Mouse (Mus musculus): ENCODE results near the gene Ldb3. TPM values are rescaled to one million over a fixed set of nuclear protein-coding genes. Genes with fewer than 3 reads are reported as not detected.

The Ldb3 gene
- 1 to 10 TPM; 2.7 to 2.8 TPM for total RNA-seq (2021)
- long read RNA-seq, experiment 1, partial matches to known transcripts = 3 of 4 reads
- long read RNA-seq, experiment 1, other reads (novel, unspliced or antisense) = 1 of 4 reads
- long read RNA-seq, experiment 2, partial matches to known transcripts = 0 of 1 reads
- long read RNA-seq, experiment 2, other reads (novel, unspliced or antisense) = 1 of 1 reads

- no peak for DNase-seq (ENCODE audit: low spot score in 2 of 2)
Measured at GRCm38 (mm10) chr14:34588498-34588897, at the start of gene Ldb3. Gene Ldb3, minus strand, starts transcription at chr14:34588682.

- no peak for DNase-seq (ENCODE audit: low spot score in 2 of 2)
Measured at GRCm38 (mm10) chr14:34635721-34636120, 47.2 kb upstream of the Ldb3 start.

DNA sequence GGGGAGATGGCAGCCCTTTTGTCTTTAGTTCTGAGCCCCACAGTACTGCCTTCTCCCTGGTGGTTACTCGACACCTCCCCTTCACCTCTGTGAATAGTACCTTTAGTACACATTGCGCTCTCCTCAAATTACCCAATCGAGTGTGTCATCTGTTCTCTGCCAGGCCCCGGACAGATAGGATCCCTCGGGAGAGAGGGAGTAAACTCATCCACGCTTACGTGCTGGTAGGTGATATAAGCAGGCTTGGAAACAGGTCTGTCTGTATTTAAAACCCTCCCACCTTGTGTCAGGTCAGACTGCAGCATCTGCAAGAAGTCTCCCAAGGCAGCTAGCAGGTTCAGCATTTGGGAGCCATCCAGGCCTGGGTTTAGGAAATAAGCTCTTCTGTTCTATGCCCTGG lies 46.7 kb upstream of the Ldb3 start:
- DNase-seq (ENCODE audit: low spot score in 2 of 2) = no peak

DNA sequence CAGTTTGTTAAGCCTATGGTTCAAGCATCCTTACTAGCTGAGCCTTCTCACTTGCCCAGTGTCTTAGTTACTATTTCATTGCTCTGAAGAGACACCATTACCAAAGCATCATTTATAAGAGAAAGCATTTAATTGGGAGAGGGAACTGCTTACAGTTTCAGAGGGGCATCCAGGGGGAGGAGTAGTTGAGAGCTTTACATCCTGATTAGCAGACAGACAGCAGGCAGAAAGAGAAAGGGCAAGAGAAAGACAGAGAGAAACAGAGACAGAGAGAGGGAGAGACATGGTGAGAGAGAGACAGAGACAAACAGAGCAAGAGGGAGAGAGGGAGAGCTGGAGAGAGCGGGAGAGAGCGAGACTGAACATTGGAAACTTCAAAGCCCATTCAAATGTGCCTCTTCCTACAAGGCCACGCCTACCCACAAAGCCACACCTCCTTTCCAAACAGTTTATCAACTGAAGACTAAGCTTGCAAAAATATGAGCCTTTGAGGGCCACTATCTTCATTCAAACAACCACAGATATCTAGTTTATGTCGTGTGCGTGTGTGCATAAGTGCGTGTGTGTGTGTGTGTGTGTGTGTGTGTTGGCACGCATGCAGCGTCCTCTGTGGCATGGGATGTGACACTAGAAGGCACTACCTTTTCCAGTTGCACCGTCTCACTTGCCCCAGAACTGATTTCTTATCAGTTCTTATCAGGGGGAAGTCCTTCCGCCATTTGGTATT lies 44.4 kb upstream of the Ldb3 start:
- no peak for DNase-seq (ENCODE audit: low spot score in 2 of 2)

- DNase-seq (ENCODE audit: low spot score in 2 of 2) = no peak
Measured at GRCm38 (mm10) chr14:34626824-34627223, 38.3 kb upstream of the Ldb3 start.

- DNase-seq (ENCODE audit: low spot score in 2 of 2) = no peak
Measured at GRCm38 (mm10) chr14:34623531-34624210, 35.2 kb upstream of the Ldb3 start.

DNA sequence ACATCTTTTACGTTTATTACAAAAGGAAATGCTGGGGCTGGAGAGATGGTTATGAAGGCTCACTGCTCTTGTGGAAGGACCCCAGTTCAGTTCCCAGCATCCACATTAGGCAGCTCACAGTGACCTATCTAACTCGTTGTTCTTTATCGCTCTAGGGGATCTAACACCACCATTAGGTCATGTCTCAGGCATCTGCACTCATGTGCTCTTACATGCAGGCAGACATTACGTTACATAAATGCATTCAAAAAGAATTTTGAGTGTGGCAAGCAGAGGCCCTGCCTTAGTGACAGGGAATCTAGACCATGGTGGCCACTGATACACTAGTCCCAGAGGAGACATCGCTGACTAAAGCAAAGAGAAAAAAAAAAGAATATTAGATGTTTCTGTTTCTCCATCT lies 34.6 kb upstream of the Ldb3 start:
- DNase-seq (ENCODE audit: low spot score in 2 of 2) = no peak

GRCm38 (mm10) chr14:34620611-34621376 lies 32.3 kb upstream of the Ldb3 start:
- DNase-seq (ENCODE audit: low spot score in 2 of 2) = peak in 1 of 2 experiments; percentile 23

- DNase-seq (ENCODE audit: low spot score in 2 of 2) = no peak
Measured at GRCm38 (mm10) chr14:34618808-34619207, 30.3 kb upstream of the Ldb3 start.

GRCm38 (mm10) chr14:34616821-34617220 lies 28.3 kb upstream of the Ldb3 start:
- DNase-seq (ENCODE audit: low spot score in 2 of 2) = peak; percentile 74 to 87

- no peak for DNase-seq (ENCODE audit: low spot score in 2 of 2)
Measured at GRCm38 (mm10) chr14:34615625-34616024, 27.1 kb upstream of the Ldb3 start.

DNA sequence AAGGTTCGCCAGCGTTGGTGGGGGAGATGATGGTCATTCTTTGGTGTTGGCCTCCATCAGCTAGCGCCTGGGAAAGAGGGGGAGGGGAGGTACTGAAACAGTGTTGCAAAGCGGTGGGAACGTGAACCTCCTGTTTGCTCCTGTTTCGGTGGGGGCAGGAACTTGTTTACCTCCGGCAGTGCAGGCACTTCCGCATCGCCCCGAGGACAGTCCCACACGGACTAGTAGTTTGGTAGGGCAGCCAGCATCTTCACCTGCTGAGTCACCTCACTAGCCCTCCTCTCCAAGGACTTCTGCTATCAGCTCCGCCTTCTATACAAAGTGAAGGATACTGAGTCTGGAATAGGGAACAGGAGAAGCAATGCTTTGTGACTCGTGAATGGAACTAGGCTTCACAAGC lies 26.6 kb upstream of the Ldb3 start:
- DNase-seq (ENCODE audit: low spot score in 2 of 2) = no peak

GRCm38 (mm10) chr14:34614551-34614950 lies 26.1 kb upstream of the Ldb3 start:
- no peak for DNase-seq (ENCODE audit: low spot score in 2 of 2)

- no peak for DNase-seq (ENCODE audit: low spot score in 2 of 2)
Measured at GRCm38 (mm10) chr14:34613523-34613922, 25.0 kb upstream of the Ldb3 start.

DNA sequence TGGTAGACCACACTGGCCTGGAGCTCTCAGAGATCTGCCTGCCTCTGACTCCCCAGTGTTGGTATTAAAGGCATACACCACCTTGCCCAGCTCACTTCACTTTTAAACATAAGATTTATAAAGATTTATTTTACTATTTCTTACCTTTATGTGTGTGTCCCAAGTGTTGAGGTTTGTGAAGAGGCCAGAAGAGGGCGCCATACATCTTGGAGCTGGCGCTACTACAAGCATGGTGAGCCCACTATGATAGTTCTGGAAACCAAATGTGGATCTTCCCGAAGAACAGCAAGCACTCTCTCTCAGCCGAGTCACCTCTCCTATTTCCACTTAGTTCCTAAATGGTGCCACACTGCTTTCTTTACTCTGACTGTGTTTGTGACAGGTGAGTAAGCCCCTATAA lies 23.7 kb upstream of the Ldb3 start:
- DNase-seq (ENCODE audit: low spot score in 2 of 2) = no peak

DNA sequence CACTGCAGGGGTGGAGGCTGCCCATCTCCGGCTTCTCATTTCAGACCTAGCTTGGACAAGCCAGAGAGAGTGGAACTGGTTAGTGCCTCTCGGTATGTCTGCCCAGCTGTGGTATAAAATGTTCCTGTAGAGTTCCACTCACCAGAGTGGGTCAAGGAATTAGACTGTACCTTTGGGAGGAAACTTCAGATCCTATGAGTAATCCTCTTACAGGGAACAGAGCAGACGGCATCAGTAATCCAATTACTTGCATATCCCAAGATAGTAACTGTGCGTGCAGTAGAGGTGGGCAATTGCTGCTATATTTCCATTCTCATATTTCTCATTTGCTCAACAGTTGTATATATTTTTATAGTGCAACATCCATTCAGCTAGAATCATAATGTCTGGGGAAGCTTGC lies 23.1 kb upstream of the Ldb3 start:
- no peak for DNase-seq (ENCODE audit: low spot score in 2 of 2)

GRCm38 (mm10) chr14:34601910-34602309 lies 13.4 kb upstream of the Ldb3 start:
- no peak for DNase-seq (ENCODE audit: low spot score in 2 of 2)

DNA sequence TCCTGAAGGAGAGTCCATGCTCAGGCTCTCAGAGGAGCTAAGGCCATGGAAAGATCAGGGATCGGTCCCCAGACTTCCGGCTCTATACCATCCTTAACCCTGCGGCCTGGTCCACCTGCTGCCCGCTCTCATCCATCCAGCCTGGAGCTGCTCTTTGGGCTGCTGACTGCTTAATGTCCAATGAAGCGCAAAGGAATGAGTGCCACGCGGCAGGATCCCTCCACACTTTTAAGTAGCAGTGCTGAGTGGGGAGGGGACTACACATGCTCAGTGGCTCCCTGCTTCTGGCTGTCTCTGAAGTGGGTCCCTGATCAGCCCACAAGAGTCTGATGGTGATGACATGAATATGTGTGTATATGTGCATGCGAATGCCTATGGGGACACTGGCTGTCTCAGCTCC lies 11.5 kb upstream of the Ldb3 start, which contains the start of gene Opn4:
Gene Opn4 (minus strand): TSS at position 202 of the 400 bp plus-strand sequence.
- no peak for DNase-seq (ENCODE audit: low spot score in 2 of 2)

- DNase-seq (ENCODE audit: low spot score in 2 of 2) = no peak
Measured at GRCm38 (mm10) chr14:34595596-34596255, 7.2 kb upstream of the Ldb3 start.

- no peak for DNase-seq (ENCODE audit: low spot score in 2 of 2)
Measured at GRCm38 (mm10) chr14:34591741-34592535, 3.5 kb upstream of the Ldb3 start.
